Mouse (Mus musculus) mouse embryonic stem cell (cell line): ENCODE data around the gene Gm12169.

ENCODE experiments used
- in situ Hi-C, 2 experiments: fragments of 300-500 bp; cut with MboI; formaldehyde crosslinking; loops; 1 replicate in 1 of 2; 3 replicates in 1 of 2; pipeline ENCODE4 v1.14.3; 2019 to 2020; ENCODE audit warnings: low sequenced_read_pairs in 2 of 2, low pct_unique_long_range_greater_than_20kb in 1 of 2, mixed read lengths in 1 of 2; ENCODE audit not compliant: unreplicated experiment in 1 of 2

The Gm12169 gene

DNA sequence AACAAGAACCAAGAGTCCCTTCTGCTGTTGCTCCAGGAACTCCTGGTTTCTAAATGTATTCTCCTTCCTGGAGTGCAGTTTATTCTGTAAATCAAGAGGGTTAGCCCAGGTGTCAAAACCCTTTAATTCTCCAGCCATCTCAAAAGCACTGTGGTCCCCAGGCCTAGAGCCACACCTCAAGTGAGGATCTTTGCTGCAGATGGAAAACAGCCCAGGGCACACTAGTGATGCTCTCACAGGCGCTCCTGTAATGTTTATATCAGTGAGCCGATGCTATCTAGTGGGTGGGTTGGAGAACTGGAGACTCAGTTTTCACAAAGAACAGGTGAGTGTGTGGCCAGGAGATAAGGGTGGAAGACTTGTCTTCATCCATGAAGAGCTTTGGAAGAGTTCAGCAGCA, at the start of gene Gm12169:
TSS of gene Gm12169 (plus strand) at position 301 of the 400 bp plus-strand sequence.
- in situ Hi-C loops = loop anchor here in 1 of 2 experiments (10.0 kb wide), 2 partner anchors 111 to 211 kb away; partner anchors contain the start of gene Havcr1

DNA sequence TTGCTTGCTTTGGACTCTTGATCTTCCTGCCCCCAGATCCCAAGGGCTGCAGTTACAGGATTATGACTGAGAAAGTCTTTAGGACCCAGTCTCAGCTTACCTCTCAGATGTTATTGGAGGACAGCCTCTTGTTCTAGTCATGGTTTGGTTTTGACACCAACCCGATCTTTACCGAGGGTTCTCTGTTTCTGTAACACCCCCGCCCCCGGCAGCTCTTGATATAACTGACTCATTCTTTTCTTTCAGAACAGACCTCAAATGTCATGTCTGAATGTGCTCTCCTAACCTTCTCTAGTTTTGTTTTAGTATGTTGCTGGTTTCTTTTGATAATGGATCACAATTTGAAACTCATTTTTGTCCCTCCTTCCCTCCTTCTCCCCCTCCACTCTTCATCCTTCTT, 49.8 kb upstream of the Gm12169 start:
- in situ Hi-C loops = no loop called here

DNA sequence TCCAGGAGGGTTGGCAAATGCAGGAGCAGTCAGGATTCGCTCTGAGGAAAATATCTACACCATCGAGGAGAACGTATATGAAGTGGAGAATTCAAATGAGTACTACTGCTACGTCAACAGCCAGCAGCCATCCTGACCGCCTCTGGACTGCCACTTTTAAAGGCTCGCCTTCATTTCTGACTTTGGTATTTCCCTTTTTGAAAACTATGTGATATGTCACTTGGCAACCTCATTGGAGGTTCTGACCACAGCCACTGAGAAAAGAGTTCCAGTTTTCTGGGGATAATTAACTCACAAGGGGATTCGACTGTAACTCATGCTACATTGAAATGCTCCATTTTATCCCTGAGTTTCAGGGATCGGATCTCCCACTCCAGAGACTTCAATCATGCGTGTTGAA, 44.7 kb upstream of the Gm12169 start:
- in situ Hi-C loops = no loop called here

- in situ Hi-C loops = no loop called here
Measured at GRCm38 (mm10) chr11:46480517-46480916, 43.5 kb upstream of the Gm12169 start.

- in situ Hi-C loops = no loop called here
Measured at GRCm38 (mm10) chr11:46488231-46488630, 35.8 kb upstream of the Gm12169 start.

GRCm38 (mm10) chr11:46488650-46489049, 35.4 kb upstream of the Gm12169 start:
- in situ Hi-C loops = no loop called here

DNA sequence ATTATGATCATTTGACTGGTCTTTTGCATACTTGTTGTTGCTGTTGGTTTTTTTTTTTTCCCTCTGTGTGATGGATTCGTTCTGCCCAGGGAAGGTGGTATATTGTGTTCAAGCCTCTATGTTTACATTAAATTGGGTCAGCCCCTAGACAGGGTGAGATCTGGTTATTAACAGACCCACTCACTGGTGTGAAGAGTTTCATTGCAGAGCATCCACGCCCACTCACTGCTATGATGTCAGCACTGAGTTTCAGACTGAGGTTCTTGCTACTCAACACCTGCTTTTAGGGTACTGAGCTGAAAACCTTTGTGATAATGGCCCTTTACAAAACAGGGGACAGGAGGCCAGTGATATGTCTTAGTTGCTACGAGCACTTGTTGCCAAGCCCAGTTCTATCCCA, 16.9 kb upstream of the Gm12169 start:
- in situ Hi-C loops = no loop called here

DNA sequence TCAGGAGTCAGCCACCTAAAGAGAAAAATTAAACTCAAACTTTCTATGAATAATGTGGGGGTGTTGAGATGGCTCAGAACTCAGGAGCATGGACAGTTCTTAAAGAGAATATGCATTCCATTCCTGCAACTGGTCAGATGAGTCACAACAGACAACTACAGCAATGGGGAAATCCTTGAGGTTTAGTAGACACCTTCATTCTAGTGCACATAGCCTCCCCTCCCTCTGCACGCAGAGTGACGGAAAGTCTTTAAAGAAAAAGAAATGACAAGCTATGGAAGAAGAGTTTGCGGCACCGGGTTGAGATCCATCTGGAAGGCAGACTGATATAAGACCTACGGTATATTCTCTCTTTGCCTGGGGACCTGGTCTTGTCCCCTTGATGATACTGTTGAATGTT, 14.1 kb upstream of the Gm12169 start:
- in situ Hi-C loops = no loop called here

- in situ Hi-C loops = loop anchor here in 1 of 2 experiments (10.0 kb wide), 2 partner anchors 113 to 213 kb away; partner anchors contain the start of gene Havcr1
Measured at GRCm38 (mm10) chr11:46521341-46521740, 2.7 kb upstream of the Gm12169 start.

- in situ Hi-C loops = loop anchor here in 1 of 2 experiments (10.0 kb wide), 2 partner anchors 112 to 212 kb away; partner anchors contain the start of gene Havcr1
Measured at GRCm38 (mm10) chr11:46522719-46523118, 1.3 kb upstream of the Gm12169 start.

DNA sequence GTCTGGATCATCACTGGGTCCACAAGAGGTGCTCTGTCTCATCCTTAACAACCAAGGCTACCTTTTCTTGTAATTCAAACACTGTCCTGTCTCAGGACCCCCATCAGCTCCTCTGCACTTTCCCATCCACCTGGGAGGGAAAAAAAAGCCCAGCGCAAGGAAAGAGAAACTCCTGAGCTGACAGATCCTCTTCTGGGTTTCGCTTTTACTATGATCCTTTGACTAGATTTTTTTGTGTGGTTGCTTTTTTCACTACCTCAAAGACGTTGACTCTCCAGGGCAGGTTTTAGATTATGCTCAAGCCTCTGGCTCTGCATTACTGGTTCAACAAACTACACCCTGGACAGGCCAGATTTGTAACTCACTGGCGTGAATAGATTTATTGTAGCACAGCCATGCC, 6.1 kb downstream of the Gm12169 start:
- in situ Hi-C loops = no loop called here

DNA sequence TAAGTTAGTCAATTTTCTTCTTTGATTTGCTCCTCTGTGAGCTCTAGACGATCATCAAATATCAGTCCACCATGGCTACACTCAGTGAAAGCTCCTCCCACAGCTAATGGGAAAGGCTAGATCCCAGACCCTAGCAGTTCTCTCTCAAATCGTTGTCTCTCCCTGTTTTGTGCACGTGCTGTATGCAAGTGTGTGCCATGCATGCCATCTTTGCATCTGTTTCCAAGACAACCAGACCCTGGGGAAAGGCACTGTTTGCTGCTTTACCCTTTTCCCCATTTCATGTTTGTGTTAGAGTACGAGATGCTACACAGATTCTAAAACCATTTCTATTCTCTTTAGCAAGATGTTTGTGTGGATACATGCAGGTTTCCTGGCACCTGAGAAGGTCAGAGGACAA, 13.0 kb downstream of the Gm12169 start:
- in situ Hi-C loops = no loop called here

GRCm38 (mm10) chr11:46543530-46543929, 19.5 kb downstream of the Gm12169 start:
- in situ Hi-C loops = loop anchor here in 1 of 2 experiments (10.0 kb wide), 1 partner anchor 81 kb away; the partner anchor contains the start of gene Dppa1

DNA sequence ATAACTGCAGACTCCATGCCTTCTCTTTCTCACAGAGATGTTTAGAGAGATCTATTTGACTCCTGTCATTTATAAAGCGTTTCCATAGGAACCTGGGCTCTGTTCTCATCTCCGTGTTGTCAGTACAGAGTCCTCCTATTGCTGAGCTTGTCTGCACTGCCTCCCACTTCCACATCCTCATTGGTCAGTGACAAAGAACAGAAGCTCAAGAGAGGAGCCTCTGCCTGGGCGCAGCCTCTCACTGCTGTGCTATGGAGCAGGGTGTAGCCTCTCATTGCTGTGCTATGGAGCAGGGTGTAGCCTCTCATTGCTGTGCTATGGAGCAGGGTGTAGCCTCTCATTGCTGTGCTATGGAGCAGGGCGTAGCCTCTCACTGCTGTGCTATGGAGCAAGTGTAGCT, 25.7 kb downstream of the Gm12169 start:
- in situ Hi-C loops = loop anchor here in 1 of 2 experiments (10.0 kb wide), 1 partner anchor 75 kb away; the partner anchor contains the start of gene Dppa1

DNA sequence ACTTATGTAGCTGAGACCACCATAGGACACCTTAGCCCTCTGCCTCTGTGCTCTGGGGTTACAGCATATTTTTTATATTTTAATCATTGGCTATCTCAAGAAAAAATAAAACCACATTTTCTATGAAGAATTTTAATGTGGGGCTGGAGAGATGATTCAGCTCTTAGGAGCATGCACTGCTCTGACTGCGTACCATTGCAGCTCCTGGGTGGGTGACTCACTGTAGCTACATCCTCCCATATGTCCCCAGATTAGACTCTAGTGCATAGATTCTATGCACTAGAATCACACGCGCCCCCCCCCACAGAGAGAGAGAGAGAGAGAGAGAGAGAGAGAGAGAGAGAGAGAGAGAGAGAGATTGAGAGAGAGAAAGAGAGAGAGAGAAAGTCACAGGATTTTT, 28.7 kb downstream of the Gm12169 start:
- in situ Hi-C loops = no loop called here

GRCm38 (mm10) chr11:46561096-46561495, 37.1 kb downstream of the Gm12169 start:
- in situ Hi-C loops = no loop called here

- in situ Hi-C loops = no loop called here
Measured at GRCm38 (mm10) chr11:46564671-46565070, 40.7 kb downstream of the Gm12169 start.

DNA sequence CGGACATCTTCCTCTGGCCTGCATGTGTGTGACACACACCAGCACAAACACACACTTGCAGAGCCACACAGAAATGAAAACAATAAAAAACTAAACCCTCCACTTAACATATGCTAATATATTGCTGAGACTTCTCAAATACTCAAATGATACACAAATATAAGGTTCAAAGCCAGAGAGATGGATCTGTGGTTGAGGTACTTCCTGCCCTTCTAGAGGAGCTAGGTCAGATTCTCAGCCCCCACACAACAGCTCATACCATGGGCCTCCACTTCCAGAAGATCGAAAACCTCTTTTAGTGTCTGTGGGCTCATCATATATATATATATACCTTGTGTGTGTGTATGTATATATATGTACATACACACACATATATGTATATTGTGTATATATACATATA, 42.0 kb downstream of the Gm12169 start:
- in situ Hi-C loops = no loop called here

DNA sequence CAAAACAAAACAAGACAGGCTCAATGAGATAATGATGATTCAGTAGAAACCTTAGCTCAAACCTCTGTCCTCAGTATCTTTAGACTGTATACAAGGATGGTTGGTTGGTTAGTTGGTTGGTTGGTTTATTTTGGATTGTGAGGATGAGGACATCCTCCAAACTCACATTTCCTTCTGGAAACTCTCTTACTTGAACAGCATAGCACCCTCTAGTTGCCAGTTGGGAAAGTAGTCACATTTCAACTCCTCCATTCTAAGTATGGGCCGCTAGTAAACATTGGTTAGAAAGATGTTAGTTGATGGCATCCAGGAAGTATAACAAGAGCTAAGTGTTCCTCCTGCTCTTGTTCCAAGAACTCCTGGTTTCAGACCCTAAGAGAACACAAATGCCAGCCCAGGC, 45.1 kb downstream of the Gm12169 start:
- in situ Hi-C loops = no loop called here

DNA sequence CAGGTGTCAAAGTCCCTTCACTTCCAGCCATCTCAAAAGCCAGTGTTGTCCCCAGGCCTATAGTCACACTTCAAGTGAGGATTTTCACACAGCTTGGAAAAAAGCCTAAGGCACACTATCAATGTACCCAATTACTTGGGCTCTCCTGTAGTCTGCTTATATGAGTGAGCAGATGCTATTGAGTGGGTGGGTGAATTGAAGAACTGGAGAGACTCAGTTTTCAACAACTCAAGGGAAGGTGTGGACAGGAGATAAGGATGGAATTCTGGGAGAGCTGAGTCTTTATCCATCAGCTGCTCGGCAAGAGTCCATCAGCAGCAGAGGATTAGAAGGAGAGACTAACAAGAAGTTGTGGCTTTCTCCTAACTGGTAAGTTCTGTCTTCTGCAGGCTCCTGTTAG, 47.3 kb downstream of the Gm12169 start, which contains the start of gene BC053393:
TSS of gene BC053393 (plus strand) at position 210 of the 400 bp plus-strand sequence.
- in situ Hi-C loops = no loop called here
